Mouse (Mus musculus) erythroblast, embryonic 14.5 days (primary cell): Measurements from ENCODE around the gene Gtf2ird1.

Experiments
- GATA1 ChIP-seq: IDR thresholded peaks from 2 replicates; pipeline ENCODE4 v1.6.1; 2012; ENCODE audit warnings: low read length, inconsistent platforms, mixed read lengths
- TAL1 ChIP-seq: IDR thresholded peaks from 3 replicates; pipeline ENCODE4 v1.6.1; 2012; ENCODE audit warnings: low read length, inconsistent platforms, mixed read lengths

- TF ChIP-seq TAL1: no peak
- no peak for TF ChIP-seq GATA1
Measured at GRCm38 (mm10) chr5:134505810-134506292, 49.3 kb upstream of the Gtf2ird1 start.
